Mouse (Mus musculus): Measurements from ENCODE around the gene Muc1. TPM values are rescaled to one million over a fixed set of nuclear protein-coding genes. Genes with fewer than 3 reads are reported as not detected.

Gene Muc1
- polyA plus RNA-seq (2012; fragmentation: generic; extraction: Trizol) = under 1 TPM; 0.19 to 0.83 TPM

DNA sequence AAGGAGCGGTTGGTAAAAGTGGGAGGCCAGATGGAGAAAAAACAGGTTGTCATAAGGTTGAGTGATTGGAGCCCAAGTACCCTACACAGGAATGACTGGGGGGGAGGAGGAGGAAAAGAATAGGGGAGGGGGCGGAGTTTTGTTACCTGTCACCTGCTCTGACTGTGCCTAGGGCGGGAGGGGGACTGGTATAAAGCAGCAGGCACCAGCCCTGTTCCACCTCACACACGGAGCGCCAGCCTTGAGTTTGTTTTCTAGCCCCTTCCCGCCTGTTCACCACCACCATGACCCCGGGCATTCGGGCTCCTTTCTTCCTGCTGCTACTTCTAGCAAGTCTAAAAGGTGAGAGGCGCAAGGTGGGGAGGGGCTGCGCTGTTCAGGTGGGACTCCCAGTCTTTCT lies at the start of gene Muc1:
Muc1 (plus strand) TSS at position 222 of the 400 bp plus-strand sequence.

DNA sequence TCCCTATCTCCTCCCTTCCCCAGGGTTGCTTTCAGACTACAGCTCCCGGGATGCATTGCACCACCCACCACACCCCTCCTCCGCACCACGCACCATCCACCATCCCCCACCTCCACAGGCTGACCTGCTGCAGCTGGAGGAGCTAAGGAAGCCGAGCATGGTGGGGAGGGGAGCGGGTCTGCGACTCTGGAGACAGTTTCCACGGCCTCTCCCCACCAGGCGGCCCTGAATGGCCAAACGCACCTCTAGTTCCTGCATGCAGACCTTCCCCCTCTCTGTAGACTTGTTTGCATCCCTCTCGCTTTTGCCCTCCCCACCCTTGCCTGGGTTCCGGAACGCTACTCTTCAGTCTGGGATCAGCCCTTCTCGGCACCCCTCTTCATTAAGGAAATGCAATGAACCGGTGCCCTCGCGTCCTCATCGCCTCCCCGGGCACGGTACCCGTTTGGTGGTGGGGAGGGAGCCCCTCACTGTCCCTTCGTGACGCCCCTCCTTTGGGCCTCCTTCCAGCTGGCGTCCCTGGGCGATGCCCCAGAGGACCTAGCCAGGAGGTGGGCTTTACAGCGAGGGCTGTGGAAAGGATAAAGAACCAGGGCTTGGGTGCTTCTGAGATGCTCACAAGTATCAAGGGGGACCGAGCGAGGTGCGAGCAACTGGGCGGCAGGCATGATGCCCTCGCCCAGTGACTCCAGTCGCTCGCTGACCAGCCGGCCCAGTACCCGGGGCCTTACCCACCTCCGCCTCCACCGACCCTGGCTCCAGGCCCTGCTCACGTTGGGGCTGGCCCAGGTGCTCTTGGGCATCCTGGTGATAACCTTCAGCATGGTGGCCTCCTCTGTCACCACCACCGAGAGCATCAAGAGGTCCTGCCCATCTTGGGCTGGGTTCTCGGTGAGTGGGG lies 45.5 kb upstream of the Muc1 start, which contains the start of gene Fam189b:
Fam189b (plus strand) TSS at position 86 of the 901 bp plus-strand sequence.

DNA sequence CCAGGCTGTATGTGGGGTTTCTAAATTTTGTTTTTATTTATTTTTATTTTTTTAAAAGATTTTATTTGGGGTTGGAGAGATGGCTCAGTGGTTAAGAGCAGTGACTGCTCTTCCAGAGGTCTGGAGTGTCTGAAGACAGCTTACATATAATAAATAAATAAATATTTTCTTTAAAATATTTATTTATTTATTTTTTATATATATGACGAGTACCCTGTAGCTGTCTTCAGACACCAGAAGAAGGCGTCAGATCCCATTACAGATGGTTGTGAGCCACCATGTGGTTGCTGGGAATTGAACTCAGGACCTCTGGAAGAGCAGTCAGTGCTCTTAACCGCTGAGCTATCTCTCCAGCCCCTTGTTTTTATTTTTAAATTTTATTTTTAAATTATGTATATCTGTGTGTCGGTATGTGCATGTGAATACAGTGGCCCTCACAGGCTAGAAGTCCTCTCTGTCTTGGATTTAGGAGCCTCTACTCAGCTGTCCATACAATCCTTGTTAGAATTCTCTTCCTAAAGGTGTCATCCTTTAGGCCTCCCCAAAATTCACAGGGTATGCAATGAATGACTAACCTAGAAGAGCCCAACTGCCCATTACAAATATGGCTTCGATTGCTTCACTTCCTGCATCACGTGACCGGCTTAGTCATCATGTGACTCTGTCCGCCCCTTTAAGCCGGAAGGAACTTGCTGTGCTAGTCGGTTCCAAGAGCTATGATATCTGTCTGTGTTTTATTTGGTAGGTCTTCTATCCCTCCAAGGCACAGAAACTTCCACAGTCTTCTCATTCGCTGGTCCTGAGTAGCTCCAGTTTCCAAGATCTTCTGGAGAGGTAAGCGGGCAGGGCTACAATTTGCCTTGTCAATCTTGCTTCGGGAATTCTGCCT lies 26.4 kb upstream of the Muc1 start, which contains the start of gene Gba:
Gba (plus strand) TSS at position 676 of the 889 bp plus-strand sequence.

DNA sequence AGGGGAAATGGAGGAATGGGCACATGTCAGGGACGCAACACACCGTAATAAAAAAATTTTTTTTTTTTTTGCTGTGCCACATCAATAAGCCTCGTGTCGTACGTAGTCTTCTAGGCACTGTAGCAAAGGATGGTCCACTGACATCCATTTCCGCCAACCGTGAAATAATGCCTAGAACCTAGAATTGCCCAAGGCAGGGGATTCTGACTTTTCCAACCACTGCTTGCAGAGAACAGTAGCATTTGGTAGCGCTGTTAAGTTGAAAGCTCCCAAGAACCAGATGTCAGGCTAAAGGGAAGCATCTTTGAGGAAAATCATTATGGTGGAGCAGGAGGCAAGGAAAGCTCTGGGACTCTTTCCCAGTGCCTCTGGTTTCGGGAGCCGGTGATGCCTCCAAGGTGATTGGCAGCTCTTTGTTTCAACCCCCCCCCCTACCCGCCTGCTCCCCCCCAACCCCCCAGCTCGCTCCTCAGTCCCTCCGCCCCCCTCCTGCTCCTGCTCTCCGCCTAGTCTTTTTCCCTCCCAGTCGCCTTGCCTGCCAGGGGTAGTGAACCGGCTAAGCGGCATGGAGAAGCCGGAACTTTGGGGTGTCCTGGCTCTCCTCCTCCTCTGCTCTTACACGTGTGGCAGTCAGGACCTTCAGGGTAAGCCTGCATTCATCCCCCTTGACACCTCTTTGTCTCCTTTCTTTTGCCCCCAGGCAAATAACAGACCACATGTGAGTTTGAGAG lies 14.0 kb upstream of the Muc1 start, which contains the start of gene Thbs3:
Thbs3 (plus strand) TSS at position 500 of the 731 bp plus-strand sequence.

DNA sequence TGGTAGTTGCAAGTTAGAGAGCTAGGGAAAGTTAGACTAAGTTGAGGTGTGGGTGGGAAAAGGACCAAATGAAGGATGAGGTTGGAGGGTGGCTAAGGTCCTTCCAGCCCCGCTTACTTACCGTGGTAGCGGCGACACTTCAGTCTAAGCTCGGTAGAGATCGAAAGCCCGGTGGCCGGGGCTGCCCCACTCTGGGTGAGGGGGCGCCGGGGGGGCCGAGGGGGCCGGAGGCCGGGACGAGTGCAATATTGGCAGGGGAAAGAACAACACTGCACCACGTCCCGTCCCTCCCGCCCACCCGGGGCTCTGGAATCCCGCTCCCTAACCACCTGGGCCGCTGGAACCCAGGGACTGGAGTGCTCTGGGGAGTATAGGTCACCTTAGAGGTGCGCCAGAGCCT lies 2.0 kb upstream of the Muc1 start, which contains the start of gene Mtx1:
Mtx1 (minus strand) TSS at position 189 of the 400 bp plus-strand sequence.

DNA sequence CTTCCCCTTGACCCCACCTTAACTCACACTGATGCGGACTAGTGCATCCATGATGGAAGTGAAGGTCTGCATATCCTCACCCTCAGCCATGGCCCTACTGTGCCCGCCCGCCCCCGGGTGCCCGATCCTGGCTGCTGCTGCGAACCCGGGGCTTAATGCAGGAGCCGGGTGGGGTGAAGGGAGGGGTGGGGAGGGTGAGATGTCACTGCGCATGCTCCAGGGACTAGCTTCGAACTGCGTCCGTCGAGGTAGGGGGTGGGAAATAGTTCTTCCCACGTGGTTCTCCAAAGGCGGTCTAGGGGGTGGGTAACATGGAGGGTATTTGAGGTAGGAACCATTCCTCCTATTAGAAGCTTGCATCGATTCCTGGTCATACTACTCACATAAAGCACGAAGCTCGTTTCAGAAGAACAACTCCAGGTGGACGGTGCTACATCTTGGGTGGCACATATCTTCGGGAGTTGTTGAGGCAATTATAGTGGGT lies 16.9 kb downstream of the Muc1 start, which contains the start of gene Krtcap2:
Krtcap2 (plus strand) TSS at position 279 of the 484 bp plus-strand sequence.

DNA sequence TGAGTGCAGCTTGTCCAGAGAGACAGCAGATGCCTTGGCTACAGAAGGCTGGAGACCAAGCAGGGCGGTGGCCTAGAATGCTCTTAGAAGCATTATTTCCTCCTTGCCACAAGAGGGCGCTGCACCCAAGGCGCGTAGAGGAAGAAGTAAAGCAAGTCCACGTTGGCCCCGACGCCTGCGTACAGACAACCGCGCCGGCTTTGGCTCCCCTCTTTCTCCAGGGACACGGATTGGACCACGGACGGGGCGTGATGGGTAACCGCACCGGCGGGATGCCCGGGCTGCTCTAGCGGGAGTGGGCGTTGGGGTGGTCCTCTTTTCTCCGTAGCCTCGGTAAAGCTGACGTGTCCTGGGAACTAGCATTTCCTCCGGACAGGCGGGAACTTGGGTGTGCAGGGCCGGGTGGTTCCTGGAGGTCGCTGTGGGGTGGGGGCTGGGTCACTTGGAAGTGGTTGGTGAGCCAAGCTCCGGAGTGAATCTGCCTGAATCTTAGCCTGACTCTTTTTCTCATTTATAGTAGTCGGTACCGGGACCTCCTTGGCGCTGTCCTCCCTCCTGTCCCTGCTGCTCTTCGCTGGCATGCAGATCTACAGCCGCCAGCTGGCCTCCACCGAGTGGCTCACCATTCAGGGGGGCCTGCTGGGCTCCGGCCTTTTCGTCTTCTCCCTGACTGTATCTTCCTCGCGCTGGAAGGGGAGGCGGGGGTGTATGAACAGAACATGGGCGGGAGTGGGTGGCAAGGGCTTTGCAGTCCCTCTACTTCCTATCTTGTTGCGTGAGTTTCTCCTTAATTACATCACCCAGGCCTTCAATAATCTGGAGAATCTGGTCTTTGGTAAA lies 17.6 kb downstream of the Muc1 start, which contains the start of gene Trim46:
Trim46 (minus strand) TSS at position 49 of the 840 bp plus-strand sequence.

DNA sequence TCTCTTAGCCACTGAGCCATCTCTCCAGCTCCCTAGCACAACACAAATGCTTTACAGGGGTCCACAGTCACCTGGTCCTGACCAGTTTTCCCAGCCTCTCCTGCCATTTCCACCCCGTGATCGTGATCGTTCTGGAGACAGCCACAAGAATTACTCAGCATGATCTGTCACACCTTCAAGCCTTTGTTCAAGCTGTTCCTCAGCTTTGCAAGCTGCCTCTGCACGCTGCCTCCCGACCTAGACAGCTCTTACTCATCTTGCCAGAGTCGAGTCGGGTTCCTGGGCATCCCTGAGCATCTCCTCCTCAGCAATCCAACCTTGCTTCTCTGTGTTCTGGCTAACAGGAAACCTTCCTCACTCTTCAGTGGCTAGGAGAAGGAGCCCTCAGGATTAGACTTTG lies 30.2 kb downstream of the Muc1 start, which contains the start of gene Dpm3:
Dpm3 (plus strand) TSS at position 283 of the 400 bp plus-strand sequence.

DNA sequence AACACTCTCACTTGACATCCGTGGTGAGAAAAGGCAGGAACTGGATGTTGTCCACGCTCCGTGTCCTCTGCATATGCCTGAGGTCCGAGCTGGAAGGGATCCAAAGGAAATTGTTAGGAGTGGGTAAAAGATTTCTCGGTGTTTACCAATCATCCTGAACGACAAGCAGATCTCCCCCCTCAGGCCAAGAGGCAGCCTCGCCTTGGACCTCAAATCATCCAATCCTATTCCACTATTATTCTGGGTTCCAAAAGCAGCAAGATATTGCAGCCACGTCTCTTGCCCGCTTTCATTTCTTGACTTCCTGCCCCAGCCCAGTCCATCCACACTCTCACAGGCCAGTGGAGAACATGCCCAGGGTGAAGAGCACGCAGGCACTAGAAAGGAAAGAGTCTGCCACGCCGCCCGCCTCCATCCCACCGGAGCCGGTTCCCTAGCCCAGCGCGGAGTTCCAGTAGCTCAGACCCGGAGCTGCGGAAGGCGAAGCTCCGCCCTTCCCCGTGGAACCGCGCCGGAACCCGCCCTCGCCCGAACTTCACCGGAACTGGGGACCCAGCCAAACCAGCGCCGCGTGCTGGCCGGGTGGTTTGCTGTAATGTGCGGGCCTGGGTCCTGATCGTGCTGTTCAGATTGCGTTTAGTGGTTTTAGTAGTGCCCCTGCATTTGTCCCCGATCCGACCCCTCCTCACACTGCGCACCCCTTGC lies 41.3 kb downstream of the Muc1 start, which contains the start of gene Slc50a1:
Slc50a1 (minus strand) TSS at position 520 of the 705 bp plus-strand sequence.

DNA sequence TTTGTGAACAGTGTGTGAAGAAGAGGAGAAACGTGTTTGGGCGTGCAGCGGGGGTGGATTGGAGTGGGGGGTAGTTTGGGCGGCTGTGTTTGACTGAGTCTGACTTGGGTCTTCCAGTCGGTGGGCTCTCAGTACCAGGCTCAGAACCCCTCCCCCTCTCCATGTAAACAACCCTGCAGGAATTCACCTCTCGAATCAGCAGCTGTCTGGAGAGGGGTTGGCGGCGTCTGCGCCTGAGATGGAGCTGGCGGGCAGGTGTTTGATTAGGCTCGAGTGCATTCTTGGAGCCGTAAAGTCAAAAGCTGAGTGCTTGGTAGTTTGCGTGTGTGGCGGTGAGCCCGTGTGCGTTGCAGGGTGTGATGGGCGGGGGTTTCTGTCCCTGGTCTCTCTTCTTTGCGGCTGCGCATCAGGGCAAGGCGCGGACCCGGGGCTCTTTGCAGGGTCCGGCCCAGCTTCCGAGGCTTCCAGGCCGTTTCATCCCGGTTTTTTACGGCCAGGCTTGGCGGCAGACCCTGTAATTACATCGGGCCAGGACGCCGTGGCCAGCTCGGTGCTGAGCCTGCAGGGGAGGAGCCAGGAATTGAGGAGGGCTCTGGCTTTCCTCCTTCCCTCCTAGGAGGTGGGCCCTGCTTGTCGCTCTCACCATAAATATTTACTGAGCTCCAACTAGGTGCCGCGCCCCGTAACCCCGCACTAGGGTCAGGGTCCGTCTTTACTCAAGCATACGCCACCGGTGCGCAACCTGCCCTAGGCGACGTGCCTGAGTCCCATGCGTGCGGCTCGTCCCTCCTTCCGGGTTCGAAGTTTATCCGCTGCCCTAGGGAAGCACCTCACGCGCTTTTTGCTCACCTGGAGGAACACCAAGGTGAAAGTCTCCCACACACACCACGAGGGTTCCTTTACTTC lies 52.0 kb downstream of the Muc1 start, which contains the start of gene Efna1:
Efna1 (minus strand) TSS at position 537 of the 906 bp plus-strand sequence.

Other genes starting within 250 kb of the Muc1 start
- gene Rusc1, start 135.7 kb upstream of the Muc1 start, polyA plus RNA-seq (2012; fragmentation: generic; extraction: Trizol) = 10 to 100 TPM in 1 of 2 experiments, 1 to 10 TPM in 1; 4.8 to 12.8 TPM
- under 1 TPM in 1 of 2 experiments, not detected in 1; 0.02 TPM for gene Gm43738, start 128.0 kb upstream of the Muc1 start, polyA plus RNA-seq (2012; fragmentation: generic; extraction: Trizol)
- gene Fdps, start 127.1 kb upstream of the Muc1 start, polyA plus RNA-seq (2012; fragmentation: generic; extraction: Trizol) = 100 to 1,000 TPM; 220 to 479 TPM
- not detected for gene Pklr, start 92.9 kb upstream of the Muc1 start, polyA plus RNA-seq (2012; fragmentation: generic; extraction: Trizol)
- under 1 TPM; 0.01 to 0.05 TPM for gene Hcn3, start 68.9 kb upstream of the Muc1 start, polyA plus RNA-seq (2012; fragmentation: generic; extraction: Trizol)
- 10 to 100 TPM in 1 of 2 experiments, 1 to 10 TPM in 1; 4.7 to 19.1 TPM for gene Clk2, start 64.3 kb upstream of the Muc1 start, polyA plus RNA-seq (2012; fragmentation: generic; extraction: Trizol)
- gene Scamp3, start 51.6 kb upstream of the Muc1 start, polyA plus RNA-seq (2012; fragmentation: generic; extraction: Trizol) = 10 to 100 TPM; 90.3 to 97.0 TPM
- 1 to 10 TPM; 1.6 to 7.0 TPM for gene Fam189b, start 45.9 kb upstream of the Muc1 start, polyA plus RNA-seq (2012; fragmentation: generic; extraction: Trizol)
- gene Gba, start 26.1 kb upstream of the Muc1 start, polyA plus RNA-seq (2012; fragmentation: generic; extraction: Trizol) = 10 to 100 TPM; 46.1 to 51.9 TPM
- gene Thbs3, start 13.9 kb upstream of the Muc1 start, polyA plus RNA-seq (2012; fragmentation: generic; extraction: Trizol) = 10 to 100 TPM in 1 of 2 experiments, 1 to 10 TPM in 1; 4.9 to 20.8 TPM
- 100 to 1,000 TPM; 154 to 198 TPM for gene Mtx1, start 2.0 kb upstream of the Muc1 start, polyA plus RNA-seq (2012; fragmentation: generic; extraction: Trizol)
- gene Krtcap2, start 16.9 kb downstream of the Muc1 start, polyA plus RNA-seq (2012; fragmentation: generic; extraction: Trizol) = 100 to 1,000 TPM; 242 to 330 TPM
- gene Trim46, start 17.3 kb downstream of the Muc1 start, polyA plus RNA-seq (2012; fragmentation: generic; extraction: Trizol) = 10 to 100 TPM in 1 of 2 experiments, 1 to 10 TPM in 1; 2.6 to 10.1 TPM
- gene Dpm3, start 30.3 kb downstream of the Muc1 start, polyA plus RNA-seq (2012; fragmentation: generic; extraction: Trizol) = 100 to 1,000 TPM; 266 to 496 TPM
- 10 to 100 TPM; 42.6 to 99.0 TPM for gene Slc50a1, start 41.5 kb downstream of the Muc1 start, polyA plus RNA-seq (2012; fragmentation: generic; extraction: Trizol)
- 10 to 100 TPM; 17.9 to 33.6 TPM for gene Efna1, start 52.1 kb downstream of the Muc1 start, polyA plus RNA-seq (2012; fragmentation: generic; extraction: Trizol)
- gene Efna3, start 93.9 kb downstream of the Muc1 start, polyA plus RNA-seq (2012; fragmentation: generic; extraction: Trizol) = 1 to 10 TPM; 1.9 to 8.8 TPM
- 10 to 100 TPM in 1 of 2 experiments, 1 to 10 TPM in 1; 7.9 to 33.4 TPM for gene Efna4, start 109.0 kb downstream of the Muc1 start, polyA plus RNA-seq (2012; fragmentation: generic; extraction: Trizol)
- gene Adam15, start 120.9 kb downstream of the Muc1 start, polyA plus RNA-seq (2012; fragmentation: generic; extraction: Trizol) = 100 to 1,000 TPM in 1 of 2 experiments, 10 to 100 TPM in 1; 85.2 to 200 TPM
- under 1 TPM; 0.02 to 0.15 TPM for gene Dcst2, start 132.9 kb downstream of the Muc1 start, polyA plus RNA-seq (2012; fragmentation: generic; extraction: Trizol)
- 1 to 10 TPM in 1 of 2 experiments, under 1 TPM in 1; 0.28 to 1.5 TPM for gene Dcst1, start 136.2 kb downstream of the Muc1 start, polyA plus RNA-seq (2012; fragmentation: generic; extraction: Trizol)
- 10 to 100 TPM; 18.7 to 21.5 TPM for gene Zbtb7b, start 165.7 kb downstream of the Muc1 start, polyA plus RNA-seq (2012; fragmentation: generic; extraction: Trizol)
- gene Lenep, start 173.7 kb downstream of the Muc1 start, polyA plus RNA-seq (2012; fragmentation: generic; extraction: Trizol) = under 1 TPM in 1 of 2 experiments, not detected in 1; 0.58 TPM
- 10 to 100 TPM; 11.2 to 13.3 TPM for gene Flad1, start 182.8 kb downstream of the Muc1 start, polyA plus RNA-seq (2012; fragmentation: generic; extraction: Trizol)
- gene Cks1b, start 189.3 kb downstream of the Muc1 start, polyA plus RNA-seq (2012; fragmentation: generic; extraction: Trizol) = 100 to 1,000 TPM; 144 to 161 TPM
- gene Shc1, start 189.4 kb downstream of the Muc1 start, polyA plus RNA-seq (2012; fragmentation: generic; extraction: Trizol) = 10 to 100 TPM; 25.5 to 78.6 TPM
- gene Pygo2, start 201.2 kb downstream of the Muc1 start, polyA plus RNA-seq (2012; fragmentation: generic; extraction: Trizol) = 10 to 100 TPM; 32.6 to 45.6 TPM
- gene Pbxip1, start 207.6 kb downstream of the Muc1 start, polyA plus RNA-seq (2012; fragmentation: generic; extraction: Trizol) = 10 to 100 TPM in 1 of 2 experiments, 1 to 10 TPM in 1; 2.0 to 22.2 TPM
- gene Pmvk, start 225.5 kb downstream of the Muc1 start, polyA plus RNA-seq (2012; fragmentation: generic; extraction: Trizol) = 10 to 100 TPM; 33.8 to 48.4 TPM